In the genomic region with DNA sequence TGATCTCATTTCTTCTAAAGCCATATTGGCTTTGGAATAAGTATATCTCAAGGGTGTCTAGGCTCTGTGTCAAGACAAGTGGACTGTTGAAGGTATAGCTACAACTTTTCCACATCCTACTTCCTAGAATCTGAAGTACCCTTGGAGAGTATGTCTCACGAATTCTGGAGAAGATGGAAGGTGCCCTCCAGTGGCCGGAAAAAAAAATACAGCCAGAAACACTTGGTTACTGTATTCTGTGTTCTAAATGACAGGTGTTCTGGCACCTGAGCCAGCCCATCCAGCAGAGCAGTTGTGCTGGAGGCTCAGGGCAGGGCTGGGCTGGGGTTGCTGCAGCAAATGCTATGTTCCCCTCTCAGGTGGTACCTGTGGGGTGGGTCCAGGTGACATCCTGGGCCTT, we compare ENCODE assay signal across 9 mouse cellular contexts. TPM values are rescaled to one million over a fixed set of nuclear protein-coding genes. Genes with fewer than 3 reads are reported as not detected.
DNase-seq lines count a peak whose midpoint lies in the region; ATAC-seq and TF ChIP-seq lines count a peak whose summit lies in the region.
"Had no signal": no experiment of that assay in that cellular context is flagged by ENCODE, and none has a peak within 500 bp of the region (broad histone marks: within the 10 kb centered on the region; RNA-seq: fewer than 3 reads in every experiment).

No protein-coding gene starts in this region.

- TF ChIP-seq POLR2A in heart, adult 2 months (IDR thresholded peaks at IDR 0.05; ENCODE audit: insufficient read depth, low read depth, low read length), result no peak
- no peak for TF ChIP-seq POLR2A in MEL (IDR thresholded peaks at IDR 0.05; ENCODE audit: control insufficient read depth in 1 of 2, insufficient read depth in 1 of 2, low read depth in 1 of 2, low read length in 2 of 2, poor library complexity in 1 of 2)

- TF ChIP-seq EP300 in heart, adult 2 months (IDR thresholded peaks at IDR 0.05; ENCODE audit: insufficient read depth, low read depth, low read length), result no peak
- no peak for TF ChIP-seq EP300 in MEL (IDR thresholded peaks at IDR 0.05; ENCODE audit: low read depth in 1 of 2, low read length in 2 of 2)

- H3K4me1 ChIP-seq in heart, adult 2 months (ENCODE audit: control insufficient read depth, insufficient read depth, low read length), result no peaks in the 10 kb centered on the region
- H3K4me1 ChIP-seq in heart, embryonic 11.5 days (ENCODE audit: control insufficient read depth, insufficient read depth, low read length), result no peaks in the 10 kb centered on the region
- H3K4me1 ChIP-seq in MEL (ENCODE audit: control insufficient read depth in 1 of 2, insufficient read depth in 2 of 2, low read length in 2 of 2), result no peaks in the 10 kb centered on the region
- H3K4me1 ChIP-seq: limb, embryonic 12.5 days had no signal

- no peak overlapping the region for H3K4me3 ChIP-seq in heart, adult 2 months
- H3K4me3 ChIP-seq in heart, embryonic 11.5 days (ENCODE audit: low read depth, low read length), result no peak overlapping the region
- no peak overlapping the region for H3K4me3 ChIP-seq in MEL (ENCODE audit: control insufficient read depth in 1 of 2, insufficient read depth in 1 of 2, low read depth in 2 of 2, low read length in 2 of 2)
- H3K4me3 ChIP-seq: limb, embryonic 12.5 days had no signal

- H3K27ac ChIP-seq in heart, adult 2 months, result no peak overlapping the region
- H3K27ac ChIP-seq in heart, embryonic 11.5 days (ENCODE audit: low read depth, low read length), result no peak overlapping the region
- no peak overlapping the region for H3K27ac ChIP-seq in MEL (ENCODE audit: control insufficient read depth, low read depth, low read length)
- H3K27ac ChIP-seq: limb, embryonic 12.5 days had no signal

- TF ChIP-seq CTCF in heart, adult 2 months (IDR thresholded peaks at IDR 0.05), result peak; percentile 80
- peak; percentile 37 to 85 (median 65) for TF ChIP-seq CTCF in MEL (IDR thresholded peaks at IDR 0.05 in 2 of 3, conservative IDR thresholded peaks at IDR 0.05 in 1 of 3; ENCODE audit: control insufficient read depth in 1 of 3, insufficient read depth in 1 of 3, low read depth in 2 of 3, low read length in 3 of 3, poor library complexity in 1 of 3, severe bottlenecking in 1 of 3)

- no peak overlapping the region for H3K4me2 ChIP-seq in heart, embryonic 11.5 days
- H3K4me2 ChIP-seq: limb, embryonic 12.5 days had no signal

- no peak for ATAC-seq in heart, embryonic 11.5 days (replicated peaks; ENCODE audit: insufficient number of reproducible peaks, low FRiP score, low TSS enrichment)
- ATAC-seq in megakaryocyte progenitor cell, adult 5-6 weeks (replicated peaks; ENCODE audit: poor library complexity), result 0 out of 2 replicates have a peak, but pooled peaks have one; percentile 39

- peak; percentile 83 for TF ChIP-seq RAD21 in MEL (IDR thresholded peaks at IDR 0.05; ENCODE audit: low read depth, low read length)

- H3K27me3 ChIP-seq in heart, adult 2 months (ENCODE audit: control insufficient read depth, insufficient read depth, low read length), result no peaks in the 10 kb centered on the region
- H3K27me3 ChIP-seq in heart, embryonic 11.5 days (ENCODE audit: control insufficient read depth, insufficient read depth, low read length), result no peaks in the 10 kb centered on the region
- H3K27me3 ChIP-seq in MEL (ENCODE audit: control insufficient read depth in 1 of 2, insufficient read depth in 2 of 2, low read length in 2 of 2), result no peaks in the 10 kb centered on the region
- H3K27me3 ChIP-seq: limb, embryonic 12.5 days had no signal

- intact Hi-C loops in heart, adult 2 months (cut with DNase I), result loop anchor here (1.0 to 2.0 kb wide), 2 partner anchors 21 to 45 kb away; partner anchors contain the start of gene Klc2

- H3K9ac ChIP-seq in heart, adult 2 months (ENCODE audit: low read depth, low read length), result no peak overlapping the region
- no peak overlapping the region for H3K9ac ChIP-seq in heart, embryonic 11.5 days (ENCODE audit: low read depth, low read length)
- no peak overlapping the region for H3K9ac ChIP-seq in MEL (ENCODE audit: control insufficient read depth, low read depth, low read length, poor library complexity, severe bottlenecking)
- H3K9ac ChIP-seq: limb, embryonic 12.5 days had no signal

- H3K36me3 ChIP-seq in heart, adult 2 months (ENCODE audit: control insufficient read depth, insufficient read depth, low read length), result no peaks in the 10 kb centered on the region
- peaks cover under 1% of the 10 kb centered on the region for H3K36me3 ChIP-seq in heart, embryonic 11.5 days (ENCODE audit: control insufficient read depth, insufficient read depth, low read length)
- no peaks in the 10 kb centered on the region for H3K36me3 ChIP-seq in MEL (ENCODE audit: control insufficient read depth in 1 of 2, insufficient read depth in 2 of 2, low read length in 2 of 2)

- peak; percentile 20 to 45 for DNase-seq in heart, adult 2 months
- peak; percentile 56 for DNase-seq in MEL (ENCODE audit: low read depth, low spot score)
- DNase-seq in cerebellum, postnatal 14 days, result peak; percentile 89 to 91
- peak; percentile 41 for DNase-seq in gastrocnemius, postnatal 10 days
- peak; percentile 60 for DNase-seq in layer of hippocampus, adult 9-10 months (ENCODE audit: low spot score)
- peak; percentile 11 for DNase-seq in skeletal muscle tissue, adult 2 months (ENCODE audit: low read depth, low spot score)

- H3K9me3 ChIP-seq in heart, embryonic 11.5 days (replicated peaks; ENCODE audit: control insufficient read depth, low read length), result no peaks in the 10 kb centered on the region
- no peaks in the 10 kb centered on the region for H3K9me3 ChIP-seq in MEL (replicated peaks; ENCODE audit: insufficient read depth, low read length)
- H3K9me3 ChIP-seq: limb, embryonic 12.5 days had no signal

- no peaks in the 10 kb centered on the region for H3K79me2 ChIP-seq in heart, adult 2 months (replicated peaks; ENCODE audit: control insufficient read depth, insufficient read depth, low read length)
- H3K79me2 ChIP-seq in MEL (ENCODE audit: control insufficient read depth, insufficient read depth, low read length, poor library complexity), result no peaks in the 10 kb centered on the region

- 9% methylated on average over 2 of the region's 2 CpGs for WGBS in heart, adult 2 months
- WGBS in heart, embryonic 11.5 days (ENCODE audit: insufficient replicate concordance), result 0% methylated on average over 2 of the region's 2 CpGs

TF ChIP-seq in MEL, 35 proteins besides CTCF, POLR2A, EP300 and RAD21 (continues in another document):
- TF ChIP-seq SIN3A (IDR thresholded peaks at IDR 0.05; ENCODE audit: low read length) (peak; percentile 31; the same call in 1 of the 2 replicates), SMC3 (IDR thresholded peaks at IDR 0.05; ENCODE audit: low read depth, low read length) (peak; percentile 68)

RNA-seq across cellular contexts. Expression of gene Klc2, which starts 21.3 kb away (rescaled TPM):
- 10 to 100 TPM; 49.0 to 50.6 TPM for total RNA-seq in heart, adult 2 months (2021)
- 56.7 and 57.4 TPM in 2 replicates for polyA plus RNA-seq in heart, adult 2 months (2012; rRNA removed)
- polyA plus RNA-seq in heart, embryonic 11.5 days (2014; fragmentation: Nextera tagmentation; extraction: Ambion mirVana), result 19.8 and 24.3 TPM in 2 replicates
- 7.3 TPM in 2 replicates for total RNA-seq in MEL (2012; rRNA removed)
- 10 to 100 TPM in 1 of 2 experiments, not detected in 1; 30.3 TPM for polyA plus RNA-seq in MEL (2012; ENCODE audit: insufficient read depth in 1 of 2, insufficient read length in 2 of 2, low read depth in 1 of 2, low replicate concordance in 2 of 2, missing spikeins in 1 of 2)
- 10 to 100 TPM; 27.2 to 28.7 TPM for total RNA-seq in gastrocnemius, postnatal 10 days (2021)
- 1.2 and 1.6 TPM in 2 replicates for total RNA-seq in megakaryocyte progenitor cell, adult 5-6 weeks (2015)
- total RNA-seq in megakaryocyte progenitor cell, adult 5-6 weeks (2017), result 2.7 and 3.8 TPM in 2 replicates

RNA-seq across cellular contexts. Expression of gene Rab1b, which starts 32.8 kb away (rescaled TPM):
- total RNA-seq in heart, adult 2 months (2021), result 100 to 1,000 TPM; 173 to 195 TPM
- 221 and 231 TPM in 2 replicates for polyA plus RNA-seq in heart, adult 2 months (2012; rRNA removed)
- 211 and 225 TPM in 2 replicates for polyA plus RNA-seq in heart, embryonic 11.5 days (2014; fragmentation: Nextera tagmentation; extraction: Ambion mirVana)
- 86.4 and 94.9 TPM in 2 replicates for total RNA-seq in MEL (2012; rRNA removed)
- 100 to 1,000 TPM in 1 of 2 experiments, not detected in 1; 162 TPM for polyA plus RNA-seq in MEL (2012; ENCODE audit: insufficient read depth in 1 of 2, insufficient read length in 2 of 2, low read depth in 1 of 2, low replicate concordance in 2 of 2, missing spikeins in 1 of 2)
- total RNA-seq in gastrocnemius, postnatal 10 days (2021), result 100 to 1,000 TPM; 119 to 127 TPM
- 50.8 and 56.7 TPM in 2 replicates for total RNA-seq in megakaryocyte progenitor cell, adult 5-6 weeks (2015)
- 78.1 and 106 TPM in 2 replicates for total RNA-seq in megakaryocyte progenitor cell, adult 5-6 weeks (2017)

RNA-seq across cellular contexts. Expression of gene Cnih2, which starts 41.3 kb away (rescaled TPM):
- not detected for total RNA-seq in heart, adult 2 months (2021)
- polyA plus RNA-seq in heart, adult 2 months (2012; rRNA removed), result 0.53 and 0.70 TPM in 2 replicates
- polyA plus RNA-seq in heart, embryonic 11.5 days (2014; fragmentation: Nextera tagmentation; extraction: Ambion mirVana), result 8.4 TPM in 2 replicates
- 0.65 and 1.0 TPM in 2 replicates for total RNA-seq in MEL (2012; rRNA removed)
- polyA plus RNA-seq in MEL (2012; ENCODE audit: insufficient read depth in 1 of 2, insufficient read length in 2 of 2, low read depth in 1 of 2, low replicate concordance in 2 of 2, missing spikeins in 1 of 2), result 1 to 10 TPM in 1 of 2 experiments, not detected in 1; 2.7 TPM
- total RNA-seq in gastrocnemius, postnatal 10 days (2021), result under 1 TPM; 0.75 to 0.90 TPM
- total RNA-seq in megakaryocyte progenitor cell, adult 5-6 weeks (2015), result 0.17 and 0.66 TPM in 2 replicates
- total RNA-seq in megakaryocyte progenitor cell, adult 5-6 weeks (2017), result not detected in 2 replicates

RNA-seq across cellular contexts. Expression of gene Yif1a, which starts 51.3 kb away (rescaled TPM):
- total RNA-seq in heart, adult 2 months (2021), result 100 to 1,000 TPM in 1 of 2 experiments, 10 to 100 TPM in 1; 90.8 to 108 TPM
- 242 and 247 TPM in 2 replicates for polyA plus RNA-seq in heart, adult 2 months (2012; rRNA removed)
- polyA plus RNA-seq in heart, embryonic 11.5 days (2014; fragmentation: Nextera tagmentation; extraction: Ambion mirVana), result 102 and 103 TPM in 2 replicates
- 57.5 and 64.3 TPM in 2 replicates for total RNA-seq in MEL (2012; rRNA removed)
- polyA plus RNA-seq in MEL (2012; ENCODE audit: insufficient read depth in 1 of 2, insufficient read length in 2 of 2, low read depth in 1 of 2, low replicate concordance in 2 of 2, missing spikeins in 1 of 2), result 10 to 100 TPM in 1 of 2 experiments, not detected in 1; 54.0 TPM
- total RNA-seq in gastrocnemius, postnatal 10 days (2021), result 10 to 100 TPM; 46.4 to 49.3 TPM
- total RNA-seq in megakaryocyte progenitor cell, adult 5-6 weeks (2015), result 44.2 and 45.3 TPM in 2 replicates
- 9.1 and 12.3 TPM in 2 replicates for total RNA-seq in megakaryocyte progenitor cell, adult 5-6 weeks (2017)

RNA-seq across cellular contexts. Expression of gene Tmem151a, which starts 54.3 kb away (rescaled TPM):
- total RNA-seq in heart, adult 2 months (2021), result 1 to 10 TPM; 2.6 to 2.8 TPM
- polyA plus RNA-seq in heart, adult 2 months (2012; rRNA removed), result 1.9 and 3.3 TPM in 2 replicates
- 4.6 and 4.7 TPM in 2 replicates for polyA plus RNA-seq in heart, embryonic 11.5 days (2014; fragmentation: Nextera tagmentation; extraction: Ambion mirVana)
- total RNA-seq in MEL (2012; rRNA removed), result 0.29 TPM in 1 of 2 replicates, not detected in the other
- polyA plus RNA-seq in MEL (2012; ENCODE audit: insufficient read depth in 1 of 2, insufficient read length in 2 of 2, low read depth in 1 of 2, low replicate concordance in 2 of 2, missing spikeins in 1 of 2), result under 1 TPM in 1 of 2 experiments, not detected in 1; 0.63 TPM
- under 1 TPM; 0.23 to 0.27 TPM for total RNA-seq in gastrocnemius, postnatal 10 days (2021)
- 0.02 TPM in 1 of 2 replicates, not detected in the other for total RNA-seq in megakaryocyte progenitor cell, adult 5-6 weeks (2015)
- not detected in 2 replicates for total RNA-seq in megakaryocyte progenitor cell, adult 5-6 weeks (2017)

Comparison
In these comparisons a context has a peak if more than half of its experiments do, and no peak if none do; other contexts are left out.
1. DNase-seq: peak in every context shown above with its lines; median percentile 90 in cerebellum, postnatal 14 days; 60 in layer of hippocampus, adult 9-10 months; 56 in MEL; 41 in gastrocnemius, postnatal 10 days; 32 in heart, adult 2 months; 11 in skeletal muscle tissue, adult 2 months.